Mouse (Mus musculus) central nervous system, embryonic 14 days (tissue): Measurements from ENCODE around the gene Vamp9. TPM values are rescaled to one million over a fixed set of nuclear protein-coding genes. Genes with fewer than 3 reads are reported as not detected.

Experiments used
- polyA plus RNA-seq: library from polyadenylated mRNA; depleted of rRNA; stranded (reverse); fragments of >200 nt; gene quantifications from 2 replicates; pipeline ENCODE4 v1.2.3, GENCODE M21; 2012; rRNA removed

The Vamp9 gene
- 0.16 and 0.59 TPM in 2 replicates for polyA plus RNA-seq

GRCm38 (mm10) chr5:99906181-99906956, at the start of gene Vamp9:
Gene Vamp9, plus strand, starts transcription at chr5:99906254.

GRCm38 (mm10) chr5:99978699-99979442, 72.8 kb downstream of the Vamp9 start, which contains the start of the genes Hnrnpd and 4930524J08Rik:
Gene Hnrnpd, minus strand, starts transcription at chr5:99978938.
Gene 4930524J08Rik, plus strand, starts transcription at chr5:99979061.

Other genes starting within 250 kb of the Vamp9 start
- gene Rasgef1b, start 177.2 kb upstream of the Vamp9 start, polyA plus RNA-seq: 31.2 and 45.5 TPM in 2 replicates
- gene Hnrnpd, start 72.7 kb downstream of the Vamp9 start, polyA plus RNA-seq: 371 and 407 TPM in 2 replicates
- gene 4930524J08Rik, start 72.8 kb downstream of the Vamp9 start, polyA plus RNA-seq: 3.8 and 4.3 TPM in 2 replicates
- 564 and 623 TPM in 2 replicates for gene Hnrnpdl, start 133.4 kb downstream of the Vamp9 start, polyA plus RNA-seq
- gene Enoph1, start 133.7 kb downstream of the Vamp9 start, polyA plus RNA-seq: 56.2 and 58.9 TPM in 2 replicates